ENCODE assay signal across 27 mouse cellular contexts in genomic region chr3:96001560-96001959, GRCm38 (mm10). TPM values are rescaled to one million over a fixed set of nuclear protein-coding genes. Genes with fewer than 3 reads are reported as not detected.
DNase-seq lines count a peak whose midpoint lies in the region; ATAC-seq and TF ChIP-seq lines count a peak whose summit lies in the region.
"Had no signal": no experiment of that assay in that cellular context is flagged by ENCODE, and none has a peak within 500 bp of the region (broad histone marks: within the 10 kb centered on the region; RNA-seq: fewer than 3 reads in every experiment).

No protein-coding gene starts in this region.

- no peak overlapping the region for H3K4me2 ChIP-seq in heart, postnatal 0 days (ENCODE audit: low read depth, low read length)
- no peak overlapping the region for H3K4me2 ChIP-seq in stomach, postnatal 0 days (replicated peaks; ENCODE audit: low read depth)
- H3K4me2 ChIP-seq: embryonic facial prominence, embryonic 13.5 days; forebrain, embryonic 13.5 days; hindbrain, embryonic 15.5 days; intestine, embryonic 15.5 days; limb, embryonic 13.5 days; liver, embryonic 12.5 days; neural tube, embryonic 15.5 days; stomach, embryonic 15.5 days had no signal

- no peak overlapping the region for H3K4me3 ChIP-seq in gastrocnemius, adult 2 months
- no peak overlapping the region for H3K4me3 ChIP-seq in heart, postnatal 0 days (ENCODE audit: low read depth, low read length)
- H3K4me3 ChIP-seq in heart, embryonic 10.5 days: no peak overlapping the region
- peak overlapping the region; percentile 1; the same call in 1 of the 2 replicates for H3K4me3 ChIP-seq in bone marrow macrophage, adult 2 months (ENCODE audit: insufficient read depth, low read length)
- no peak overlapping the region for H3K4me3 ChIP-seq in macrophage (ENCODE audit: inconsistent target)
- H3K4me3 ChIP-seq in stomach, postnatal 0 days (ENCODE audit: low read depth, low read length): no peak overlapping the region
- H3K4me3 ChIP-seq: embryonic facial prominence, embryonic 13.5 days; forebrain, embryonic 13.5 days; hindbrain, embryonic 15.5 days; intestine, embryonic 15.5 days; limb, embryonic 13.5 days; liver, embryonic 12.5 days; neural tube, embryonic 15.5 days; stomach, embryonic 15.5 days had no signal

- H3K27ac ChIP-seq in gastrocnemius, adult 2 months: peak overlapping the region; percentile 82
- peak overlapping the region; percentile 84 for H3K27ac ChIP-seq in heart, postnatal 0 days (ENCODE audit: low read depth)
- no peak overlapping the region for H3K27ac ChIP-seq in heart, embryonic 10.5 days
- H3K27ac ChIP-seq in bone marrow macrophage, adult 2 months (ENCODE audit: insufficient read depth, low read depth, low read length): peak overlapping the region; percentile 95
- peak overlapping the region; percentile 97 for H3K27ac ChIP-seq in macrophage
- no peak overlapping the region for H3K27ac ChIP-seq in stomach, postnatal 0 days (replicated peaks)
- H3K27ac ChIP-seq: forebrain, embryonic 13.5 days; hindbrain, embryonic 15.5 days; intestine, embryonic 15.5 days; limb, embryonic 13.5 days; liver, embryonic 12.5 days; neural tube, embryonic 15.5 days; stomach, embryonic 15.5 days had no signal

- no peaks in the 10 kb centered on the region for H3K9me3 ChIP-seq in heart, postnatal 0 days (replicated peaks; ENCODE audit: control insufficient read depth, low read length)
- H3K9me3 ChIP-seq in heart, embryonic 10.5 days: no peaks in the 10 kb centered on the region
- no peaks in the 10 kb centered on the region for H3K9me3 ChIP-seq in stomach, postnatal 0 days (ENCODE audit: control insufficient read depth, low read length)
- H3K9me3 ChIP-seq: embryonic facial prominence, embryonic 13.5 days; forebrain, embryonic 13.5 days; hindbrain, embryonic 15.5 days; intestine, embryonic 15.5 days; limb, embryonic 13.5 days; liver, embryonic 12.5 days; neural tube, embryonic 15.5 days; stomach, embryonic 15.5 days had no signal

- peaks cover 34% of the 10 kb centered on the region for H3K4me1 ChIP-seq in heart, postnatal 0 days (ENCODE audit: control insufficient read depth, insufficient read depth)
- peaks cover 38% of the 10 kb centered on the region for H3K4me1 ChIP-seq in heart, embryonic 10.5 days
- H3K4me1 ChIP-seq in bone marrow macrophage, adult 2 months (ENCODE audit: control insufficient read depth, insufficient read depth, low read length): peaks cover 60% of the 10 kb centered on the region
- H3K4me1 ChIP-seq in stomach, postnatal 0 days (replicated peaks; ENCODE audit: control insufficient read depth, insufficient read depth): peaks cover 4% of the 10 kb centered on the region; the same call in 1 of the 2 replicates
- H3K4me1 ChIP-seq: intestine, embryonic 15.5 days had no signal

- 95% methylated on average over 1 of the region's 1 CpGs for WGBS in heart, postnatal 0 days
- 98% methylated on average over 1 of the region's 1 CpGs for WGBS in heart, embryonic 10.5 days
- 80% methylated on average over 1 of the region's 1 CpGs for WGBS in macrophage (ENCODE audit: missing documents)
- 85% methylated on average over 1 of the region's 1 CpGs for WGBS in stomach, postnatal 0 days

- TF ChIP-seq POLR2A in bone marrow macrophage, adult 2 months (IDR thresholded peaks at IDR 0.05; ENCODE audit: borderline replicate concordance, low read depth, low read length): no peak

- no peak for ATAC-seq in heart, postnatal 0 days (ENCODE audit: insufficient read depth, low read depth)
- no peak for ATAC-seq in stomach, postnatal 0 days (ENCODE audit: low FRiP score, low TSS enrichment)
- ATAC-seq: CD4-positive, CD25-positive, alpha-beta regulatory T cell, adult 4 months; forebrain, embryonic 13.5 days; intestine, embryonic 15.5 days; liver, embryonic 12.5 days; midbrain, embryonic 16.5 days had no signal

- no peak overlapping the region for H3K9ac ChIP-seq in heart, postnatal 0 days (replicated peaks; ENCODE audit: low read depth, low read length)
- no peak overlapping the region for H3K9ac ChIP-seq in stomach, postnatal 0 days (ENCODE audit: low read length)
- H3K9ac ChIP-seq: hindbrain, embryonic 15.5 days; intestine, embryonic 15.5 days; limb, embryonic 13.5 days; liver, embryonic 12.5 days; neural tube, embryonic 15.5 days; stomach, embryonic 15.5 days had no signal

- no peak for DNase-seq in gastrocnemius, adult 2 months
- no peak for DNase-seq in gastrocnemius, postnatal 4 days (ENCODE audit: low spot score in 2 of 2)
- DNase-seq in heart, postnatal 0 days (ENCODE audit: low spot score): no peak
- no peak for DNase-seq in heart, embryonic 10.5 days (ENCODE audit: low spot score)
- DNase-seq in stomach, postnatal 0 days (ENCODE audit: low spot score): no peak
- DNase-seq: adrenal gland, postnatal 25 days; cerebellum, adult 11-12 months; embryo, embryonic 11 days; gastrocnemius, postnatal 10 days; kidney, adult 8-10 months; kidney, postnatal 14 days; layer of hippocampus, postnatal 36 days; lung, adult 18-20 months; lung, postnatal 10 days; thymus, adult 2 months had no signal

- TF ChIP-seq EP300 in heart, postnatal 0 days (IDR thresholded peaks at IDR 0.05; ENCODE audit: low read depth): no peak
- no peak for TF ChIP-seq EP300 in stomach, postnatal 0 days (optimal IDR thresholded peaks at IDR 0.05)

- H3K27me3 ChIP-seq in heart, postnatal 0 days (ENCODE audit: control insufficient read depth, insufficient read depth, low read length): no peaks in the 10 kb centered on the region
- no peaks in the 10 kb centered on the region for H3K27me3 ChIP-seq in heart, embryonic 10.5 days (ENCODE audit: insufficient read depth, poor library complexity, severe bottlenecking)
- no peaks in the 10 kb centered on the region for H3K27me3 ChIP-seq in stomach, postnatal 0 days (ENCODE audit: control insufficient read depth, insufficient read depth, low read length)
- H3K27me3 ChIP-seq: embryonic facial prominence, embryonic 13.5 days; forebrain, embryonic 13.5 days; hindbrain, embryonic 15.5 days; intestine, embryonic 15.5 days; limb, embryonic 13.5 days; neural tube, embryonic 15.5 days; stomach, embryonic 15.5 days had no signal

- intact Hi-C loops in gastrocnemius, adult 2 months (cut with DNase I): no loop called here

- H3K79me2 ChIP-seq in macrophage (ENCODE audit: inconsistent target): peaks cover 31% of the 10 kb centered on the region

- no peaks in the 10 kb centered on the region for H3K36me3 ChIP-seq in heart, postnatal 0 days (replicated peaks; ENCODE audit: control insufficient read depth, insufficient read depth, low read length)
- no peaks in the 10 kb centered on the region for H3K36me3 ChIP-seq in heart, embryonic 10.5 days
- no peaks in the 10 kb centered on the region for H3K36me3 ChIP-seq in macrophage (ENCODE audit: inconsistent target)
- H3K36me3 ChIP-seq in stomach, postnatal 0 days (ENCODE audit: control insufficient read depth, insufficient read depth, low read length): no peaks in the 10 kb centered on the region
- H3K36me3 ChIP-seq: hindbrain, embryonic 15.5 days; intestine, embryonic 15.5 days; liver, embryonic 12.5 days; neural tube, embryonic 15.5 days; stomach, embryonic 15.5 days had no signal

- no peak for TF ChIP-seq CTCF in gastrocnemius, adult 2 months (IDR thresholded peaks at IDR 0.05)
- no peak for TF ChIP-seq CTCF in heart, postnatal 0 days (IDR thresholded peaks at IDR 0.05; ENCODE audit: low read depth)
- TF ChIP-seq CTCF in bone marrow macrophage, adult 2 months (IDR thresholded peaks at IDR 0.05; ENCODE audit: low read depth, low read length): no peak
- no peak for TF ChIP-seq CTCF in stomach, postnatal 0 days (IDR thresholded peaks at IDR 0.05; ENCODE audit: low read depth)

RNA-seq across cellular contexts. Expression of gene Plekho1, which starts 5.8 kb away (rescaled TPM):
- 10 to 100 TPM; 14.2 to 19.3 TPM for total RNA-seq in gastrocnemius, adult 2 months (2021)
- total RNA-seq in gastrocnemius, postnatal 4 days (2021): 10 to 100 TPM; 94.2 to 97.4 TPM
- total RNA-seq in heart, postnatal 0 days (2014; rRNA removed; ENCODE audit: low replicate concordance): 116 and 138 TPM in 2 replicates
- 74.9 and 94.8 TPM in 2 replicates for polyA plus RNA-seq in heart, postnatal 0 days (2015; fragmentation: Nextera tagmentation; extraction: Ambion mirVana)
- polyA plus RNA-seq in heart, embryonic 10.5 days (2016; fragmentation: Nextera tagmentation; extraction: Ambion mirVana): 75.1 and 88.2 TPM in 2 replicates
- 298 and 305 TPM in 2 replicates for polyA plus RNA-seq in bone marrow macrophage, adult 2 months (2012; ENCODE audit: insufficient read depth, insufficient read length, missing spikeins)
- total RNA-seq in macrophage (2018; cell fraction: chromatin; rRNA removed): 100 to 1,000 TPM; 115 to 354 (median 220) TPM
- total RNA-seq in macrophage (2018; cell fraction: cytosol; rRNA removed): 100 to 1,000 TPM; 154 to 259 (median 208) TPM
- total RNA-seq in macrophage (2018; cell fraction: nucleus; rRNA removed): 100 to 1,000 TPM; 160 to 320 (median 230) TPM
- 189 to 264 TPM (median 249 TPM) in 3 replicates for polyA plus RNA-seq in macrophage (2018)
- 26.1 and 30.6 TPM in 2 replicates for polyA plus RNA-seq in stomach, postnatal 0 days (2015; fragmentation: Nextera tagmentation; extraction: Ambion mirVana)

RNA-seq across cellular contexts. Expression of gene Vps45, which starts 56.7 kb away (rescaled TPM):
- 10 to 100 TPM; 15.0 to 22.7 TPM for total RNA-seq in gastrocnemius, adult 2 months (2021)
- total RNA-seq in gastrocnemius, postnatal 4 days (2021): 10 to 100 TPM; 24.5 to 32.6 TPM
- 10.5 and 17.3 TPM in 2 replicates for total RNA-seq in heart, postnatal 0 days (2014; rRNA removed; ENCODE audit: low replicate concordance)
- polyA plus RNA-seq in heart, postnatal 0 days (2015; fragmentation: Nextera tagmentation; extraction: Ambion mirVana): 42.9 and 49.4 TPM in 2 replicates
- 26.1 and 30.6 TPM in 2 replicates for polyA plus RNA-seq in heart, embryonic 10.5 days (2016; fragmentation: Nextera tagmentation; extraction: Ambion mirVana)
- polyA plus RNA-seq in bone marrow macrophage, adult 2 months (2012; ENCODE audit: insufficient read depth, insufficient read length, missing spikeins): 18.6 and 22.9 TPM in 2 replicates
- 10 to 100 TPM in 25 of 26 experiments, 1 to 10 TPM in 1; 10.0 to 70.7 (median 32.2) TPM for total RNA-seq in macrophage (2018; cell fraction: chromatin; rRNA removed)
- total RNA-seq in macrophage (2018; cell fraction: cytosol; rRNA removed): 10 to 100 TPM; 16.1 to 37.6 (median 25.1) TPM
- 10 to 100 TPM; 10.6 to 63.5 (median 24.8) TPM for total RNA-seq in macrophage (2018; cell fraction: nucleus; rRNA removed)
- polyA plus RNA-seq in macrophage (2018): 18.6 to 31.7 TPM (median 25.9 TPM) in 3 replicates
- 28.0 and 32.1 TPM in 2 replicates for polyA plus RNA-seq in stomach, postnatal 0 days (2015; fragmentation: Nextera tagmentation; extraction: Ambion mirVana)

Comparison
In these comparisons a context has a peak if more than half of its experiments do, and no peak if none do; other contexts are left out.
1. H3K27ac ChIP-seq: peak in gastrocnemius, adult 2 months (single experiment), heart, postnatal 0 days (single experiment), bone marrow macrophage, adult 2 months (single experiment) and macrophage (single experiment); none in heart, embryonic 10.5 days (single experiment) and stomach, postnatal 0 days (single experiment).